Mouse (Mus musculus): ENCODE results near the gene Vps9d1. TPM values are rescaled to one million over a fixed set of nuclear protein-coding genes. Genes with fewer than 3 reads are reported as not detected.

The Vps9d1 gene
- polyA plus RNA-seq, 1 experiment, result 83.9 TPM

- peaks cover 3% of the 10 kb centered on the region; the same call in 1 of the 2 replicates for H3K4me1 ChIP-seq (ENCODE audit: control insufficient read depth, insufficient read depth, low read length)
- TF ChIP-seq POLR2A (IDR thresholded peaks at IDR 0.05; ENCODE audit: borderline replicate concordance, extremely low read depth, low read depth, low read length), result peak; percentile 98
- no peak for TF ChIP-seq CTCF (IDR thresholded peaks at IDR 0.05; ENCODE audit: insufficient read depth, low read length)
- DNase-seq, result peak; percentile 94
- H3K4me3 ChIP-seq (replicated peaks; ENCODE audit: extremely low read depth, low read depth, low read length), result peak within 1 kb of the TSS; percentile 94
- 2% methylated on average over 59 of the region's 59 CpGs for WGBS
Measured at GRCm38 (mm10) chr8:123224278-123225266, 29.6 kb downstream of the Vps9d1 start, which contains the start of gene Cdk10. Gene Cdk10 (plus strand): TSS chr8:123224842.

GRCm38 (mm10) chr8:123220917-123221316 lies 33.2 kb downstream of the Vps9d1 start:
- no peak overlapping the region for H3K4me3 ChIP-seq (replicated peaks; ENCODE audit: extremely low read depth, low read depth, low read length)
- no peak for DNase-seq
- peaks cover 3% of the 10 kb centered on the region; the same call in 1 of the 2 replicates for H3K4me1 ChIP-seq (ENCODE audit: control insufficient read depth, insufficient read depth, low read length)
- TF ChIP-seq CTCF (IDR thresholded peaks at IDR 0.05; ENCODE audit: insufficient read depth, low read length) (no peak), POLR2A (IDR thresholded peaks at IDR 0.05; ENCODE audit: borderline replicate concordance, extremely low read depth, low read depth, low read length) (no peak)
- 37% methylated on average over 1 of the region's 1 CpGs for WGBS

GRCm38 (mm10) chr8:123215430-123215829 lies 38.7 kb downstream of the Vps9d1 start:
- H3K4me3 ChIP-seq (replicated peaks; ENCODE audit: extremely low read depth, low read depth, low read length), result no peak overlapping the region
- WGBS, result 63% methylated on average over 3 of the region's 3 CpGs
- DNase-seq, result no peak
- H3K4me1 ChIP-seq (ENCODE audit: control insufficient read depth, insufficient read depth, low read length), result 0 out of 2 replicates have a peak, but pooled peaks cover 2% of the 10 kb centered on the region
- TF ChIP-seq CTCF (IDR thresholded peaks at IDR 0.05; ENCODE audit: insufficient read depth, low read length) (no peak), POLR2A (IDR thresholded peaks at IDR 0.05; ENCODE audit: borderline replicate concordance, extremely low read depth, low read depth, low read length) (no peak)

GRCm38 (mm10) chr8:123213118-123213772 lies 40.9 kb downstream of the Vps9d1 start:
- no peak for TF ChIP-seq POLR2A (IDR thresholded peaks at IDR 0.05; ENCODE audit: borderline replicate concordance, extremely low read depth, low read depth, low read length)
- no peak for TF ChIP-seq CTCF (IDR thresholded peaks at IDR 0.05; ENCODE audit: insufficient read depth, low read length)

GRCm38 (mm10) chr8:123212321-123213117 lies 41.6 kb downstream of the Vps9d1 start, which contains the start of the genes Chmp1a and Spata33:
Gene Chmp1a (minus strand): TSS chr8:123212763.
Gene Spata33 (plus strand): TSS chr8:123212832.
- under 1% methylated on average over 76 of the region's 76 CpGs for WGBS
- H3K4me3 ChIP-seq (replicated peaks; ENCODE audit: extremely low read depth, low read depth, low read length), result peak within 1 kb of the TSS; percentile 89
- DNase-seq, result peak; percentile 86
- H3K4me1 ChIP-seq (ENCODE audit: control insufficient read depth, insufficient read depth, low read length), result 0 out of 2 replicates have a peak, but pooled peaks cover 2% of the 10 kb centered on the region
- TF ChIP-seq CTCF (IDR thresholded peaks at IDR 0.05; ENCODE audit: insufficient read depth, low read length) (peak; percentile 50), POLR2A (IDR thresholded peaks at IDR 0.05; ENCODE audit: borderline replicate concordance, extremely low read depth, low read depth, low read length) (peak; percentile 91)

More at GRCm38 (mm10) chr8:123213118-123213772, 40.9 kb downstream of the Vps9d1 start:
- WGBS, result 16% methylated on average over 22 of the region's 22 CpGs
- DNase-seq, result no peak
- Histone ChIP-seq H3K4me3 (replicated peaks; ENCODE audit: extremely low read depth, low read depth, low read length) (peak overlapping the region; percentile 89), H3K4me1 (ENCODE audit: control insufficient read depth, insufficient read depth, low read length) (0 out of 2 replicates have a peak, but pooled peaks cover 2% of the 10 kb centered on the region)

GRCm38 (mm10) chr8:123211876-123212275 lies 42.3 kb downstream of the Vps9d1 start:
- TF ChIP-seq CTCF (IDR thresholded peaks at IDR 0.05; ENCODE audit: insufficient read depth, low read length) (no peak), POLR2A (IDR thresholded peaks at IDR 0.05; ENCODE audit: borderline replicate concordance, extremely low read depth, low read depth, low read length) (no peak)
- Histone ChIP-seq H3K4me1 (ENCODE audit: control insufficient read depth, insufficient read depth, low read length) (0 out of 2 replicates have a peak, but pooled peaks cover 2% of the 10 kb centered on the region), H3K4me3 (replicated peaks; ENCODE audit: extremely low read depth, low read depth, low read length) (peak overlapping the region; percentile 89)
- no peak for DNase-seq
- 23% methylated on average over 10 of the region's 10 CpGs for WGBS

GRCm38 (mm10) chr8:123203571-123203970 lies 50.6 kb downstream of the Vps9d1 start:
- WGBS, result 59% methylated on average over 3 of the region's 3 CpGs
- no peak overlapping the region for H3K4me3 ChIP-seq (replicated peaks; ENCODE audit: extremely low read depth, low read depth, low read length)
- no peaks in the 10 kb centered on the region for H3K4me1 ChIP-seq (ENCODE audit: control insufficient read depth, insufficient read depth, low read length)
- TF ChIP-seq CTCF (IDR thresholded peaks at IDR 0.05; ENCODE audit: insufficient read depth, low read length) (no peak), POLR2A (IDR thresholded peaks at IDR 0.05; ENCODE audit: borderline replicate concordance, extremely low read depth, low read depth, low read length) (no peak)
- DNase-seq, result no peak

GRCm38 (mm10) chr8:123202288-123202687 lies 51.9 kb downstream of the Vps9d1 start:
- DNase-seq, result peak; percentile 69

More at GRCm38 (mm10) chr8:123202288-123202687, 51.9 kb downstream of the Vps9d1 start:
- WGBS, result 21% methylated on average over 5 of the region's 5 CpGs
- no peak overlapping the region for H3K4me3 ChIP-seq (replicated peaks; ENCODE audit: extremely low read depth, low read depth, low read length)
- H3K4me1 ChIP-seq (ENCODE audit: control insufficient read depth, insufficient read depth, low read length), result no peaks in the 10 kb centered on the region
- peak; percentile 64 for TF ChIP-seq CTCF (IDR thresholded peaks at IDR 0.05; ENCODE audit: insufficient read depth, low read length)
- TF ChIP-seq POLR2A (IDR thresholded peaks at IDR 0.05; ENCODE audit: borderline replicate concordance, extremely low read depth, low read depth, low read length), result no peak

Measured in lung, adult 2 months (tissue).